Mouse (Mus musculus): Measurements from ENCODE around the gene Agap1.

Agap1 gene

GRCm38 (mm10) chr1:89616556-89616955 lies 161.9 kb downstream of the Agap1 start:
- no peak for DNase-seq (ENCODE audit: low read depth)

- peak; percentile 76 for DNase-seq (ENCODE audit: low read depth)
Observed at GRCm38 (mm10) chr1:89617336-89617735, 162.7 kb downstream of the Agap1 start.

- DNase-seq (ENCODE audit: low read depth) = peak; percentile 46
Observed at GRCm38 (mm10) chr1:89619963-89620362, 165.4 kb downstream of the Agap1 start.

GRCm38 (mm10) chr1:89621014-89621791 lies 166.6 kb downstream of the Agap1 start:
- no peak for DNase-seq (ENCODE audit: low read depth)

GRCm38 (mm10) chr1:89621952-89622351 lies 167.3 kb downstream of the Agap1 start:
- no peak for DNase-seq (ENCODE audit: low read depth)

GRCm38 (mm10) chr1:89622801-89623200 lies 168.2 kb downstream of the Agap1 start:
- no peak for DNase-seq (ENCODE audit: low read depth)

- no peak for DNase-seq (ENCODE audit: low read depth)
Observed at GRCm38 (mm10) chr1:89625312-89625711, 170.7 kb downstream of the Agap1 start.

- DNase-seq (ENCODE audit: low read depth) = no peak
Observed at GRCm38 (mm10) chr1:89625967-89626366, 171.4 kb downstream of the Agap1 start.

GRCm38 (mm10) chr1:89626940-89627339 lies 172.3 kb downstream of the Agap1 start:
- no peak for DNase-seq (ENCODE audit: low read depth)

- no peak for DNase-seq (ENCODE audit: low read depth)
Observed at GRCm38 (mm10) chr1:89627650-89628049, 173.0 kb downstream of the Agap1 start.

GRCm38 (mm10) chr1:89630836-89631235 lies 176.2 kb downstream of the Agap1 start:
- DNase-seq (ENCODE audit: low read depth) = no peak

GRCm38 (mm10) chr1:89631747-89632146 lies 177.1 kb downstream of the Agap1 start:
- DNase-seq (ENCODE audit: low read depth) = no peak

GRCm38 (mm10) chr1:89634055-89634454 lies 179.4 kb downstream of the Agap1 start:
- no peak for DNase-seq (ENCODE audit: low read depth)

- DNase-seq (ENCODE audit: low read depth) = no peak
Observed at GRCm38 (mm10) chr1:89635131-89635530, 180.5 kb downstream of the Agap1 start.

GRCm38 (mm10) chr1:89637670-89638069 lies 183.1 kb downstream of the Agap1 start:
- DNase-seq (ENCODE audit: low read depth) = no peak

- no peak for DNase-seq (ENCODE audit: low read depth)
Observed at GRCm38 (mm10) chr1:89643445-89644100, 189.0 kb downstream of the Agap1 start.

- no peak for DNase-seq (ENCODE audit: low read depth)
Observed at GRCm38 (mm10) chr1:89644120-89644519, 189.5 kb downstream of the Agap1 start.

- peak; percentile 36 for DNase-seq (ENCODE audit: low read depth)
Observed at GRCm38 (mm10) chr1:89646326-89647018, 191.9 kb downstream of the Agap1 start.

- no peak for DNase-seq (ENCODE audit: low read depth)
Observed at GRCm38 (mm10) chr1:89647505-89647904, 192.9 kb downstream of the Agap1 start.

GRCm38 (mm10) chr1:89650557-89650956 lies 196.0 kb downstream of the Agap1 start:
- no peak for DNase-seq (ENCODE audit: low read depth)

GRCm38 (mm10) chr1:89656167-89656566 lies 201.6 kb downstream of the Agap1 start:
- no peak for DNase-seq (ENCODE audit: low read depth)

GRCm38 (mm10) chr1:89656643-89657321 lies 202.2 kb downstream of the Agap1 start:
- peak; percentile 53 for DNase-seq (ENCODE audit: low read depth)

Data from fibroblast of lung, adult 2 months (primary cell).